Mouse (Mus musculus): ENCODE measurements at regions not wholly inside any gene's neighbourhood (a gene's known extent, or its start where the extent isn't known, plus 50 kb on each side); places are given as distances from the start of the nearest gene placed in this dataset.

- Histone ChIP-seq H3K36me3 (ENCODE audit: control insufficient read depth, insufficient read depth) (no peaks in the 10 kb centered on the region), H3K9me3 (ENCODE audit: control insufficient read depth) (no peaks in the 10 kb centered on the region), H3K27ac (ENCODE audit: low read depth, low read length) (no peak overlapping the region), H3K9ac (ENCODE audit: low read depth, low read length) (no peak overlapping the region), H3K4me1 (replicated peaks; ENCODE audit: control insufficient read depth, insufficient read depth, low read length) (no peaks in the 10 kb centered on the region), H3K27me3 (replicated peaks; ENCODE audit: control insufficient read depth, insufficient read depth, low read length) (no peaks in the 10 kb centered on the region), H3K4me2 (replicated peaks; ENCODE audit: low read depth) (no peak overlapping the region), H3K4me3 (ENCODE audit: low read depth, low read length) (no peak overlapping the region)
- 55% methylated on average over 3 of the region's 3 CpGs for WGBS
- no peak for TF ChIP-seq CTCF (IDR thresholded peaks at IDR 0.05; ENCODE audit: low read depth)
- no peak for ATAC-seq
These were observed 307.8 kb upstream of the Galnt5 start for GRCm38 (mm10) chr2:57689877-57690276.

GRCm38 (mm10) chr2:57696992-57697772 lies 300.5 kb upstream of the Galnt5 start:
- TF ChIP-seq CTCF (IDR thresholded peaks at IDR 0.05; ENCODE audit: low read depth) = no peak
- H3K9ac ChIP-seq (ENCODE audit: low read depth, low read length) = no peak overlapping the region
- H3K4me3 ChIP-seq (ENCODE audit: low read depth, low read length) = no peak overlapping the region
- no peak overlapping the region for H3K27ac ChIP-seq (ENCODE audit: low read depth, low read length)
- 0 out of 2 replicates have a peak, but pooled peaks cover 4% of the 10 kb centered on the region for H3K27me3 ChIP-seq (replicated peaks; ENCODE audit: control insufficient read depth, insufficient read depth, low read length)
- H3K36me3 ChIP-seq (ENCODE audit: control insufficient read depth, insufficient read depth) = no peaks in the 10 kb centered on the region
- H3K9me3 ChIP-seq (ENCODE audit: control insufficient read depth) = no peaks in the 10 kb centered on the region
- 48% methylated on average over 11 of the region's 11 CpGs for WGBS
- ATAC-seq = no peak
- H3K4me2 ChIP-seq (replicated peaks; ENCODE audit: low read depth) = peak overlapping the region; percentile 2; the same call in 1 of the 2 replicates
- no peaks in the 10 kb centered on the region for H3K4me1 ChIP-seq (replicated peaks; ENCODE audit: control insufficient read depth, insufficient read depth, low read length)

GRCm38 (mm10) chr2:57698659-57699061 lies 299.0 kb upstream of the Galnt5 start:
- no peak for ATAC-seq
- no peaks in the 10 kb centered on the region for H3K4me1 ChIP-seq (replicated peaks; ENCODE audit: control insufficient read depth, insufficient read depth, low read length)
- peak overlapping the region; percentile 58 for H3K4me2 ChIP-seq (replicated peaks; ENCODE audit: low read depth)
- WGBS = 3% methylated on average over 11 of the region's 11 CpGs
- H3K9me3 ChIP-seq (ENCODE audit: control insufficient read depth) = no peaks in the 10 kb centered on the region
- TF ChIP-seq CTCF (IDR thresholded peaks at IDR 0.05; ENCODE audit: low read depth) = peak; percentile 77
- no peak overlapping the region for H3K9ac ChIP-seq (ENCODE audit: low read depth, low read length)
- H3K27me3 ChIP-seq (replicated peaks; ENCODE audit: control insufficient read depth, insufficient read depth, low read length) = 0 out of 2 replicates have a peak, but pooled peaks cover 4% of the 10 kb centered on the region
- peak overlapping the region; percentile 28 for H3K4me3 ChIP-seq (ENCODE audit: low read depth, low read length)
- H3K36me3 ChIP-seq (ENCODE audit: control insufficient read depth, insufficient read depth) = no peaks in the 10 kb centered on the region
- no peak overlapping the region for H3K27ac ChIP-seq (ENCODE audit: low read depth, low read length)

GRCm38 (mm10) chr2:57699226-57699625 lies 298.5 kb upstream of the Galnt5 start:
- ATAC-seq = no peak

GRCm38 (mm10) chr2:57716754-57717510 lies 280.8 kb upstream of the Galnt5 start:
- no peak overlapping the region for H3K4me3 ChIP-seq (ENCODE audit: low read depth, low read length)
- no peak for TF ChIP-seq CTCF (IDR thresholded peaks at IDR 0.05; ENCODE audit: low read depth)
- H3K36me3 ChIP-seq (ENCODE audit: control insufficient read depth, insufficient read depth) = no peaks in the 10 kb centered on the region
- no peaks in the 10 kb centered on the region for H3K4me1 ChIP-seq (replicated peaks; ENCODE audit: control insufficient read depth, insufficient read depth, low read length)
- 71% methylated on average over 10 of the region's 10 CpGs for WGBS
- no peak overlapping the region for H3K9ac ChIP-seq (ENCODE audit: low read depth, low read length)
- no peak overlapping the region for H3K27ac ChIP-seq (ENCODE audit: low read depth, low read length)
- H3K27me3 ChIP-seq (replicated peaks; ENCODE audit: control insufficient read depth, insufficient read depth, low read length) = no peaks in the 10 kb centered on the region
- no peak overlapping the region for H3K4me2 ChIP-seq (replicated peaks; ENCODE audit: low read depth)
- ATAC-seq = no peak
- H3K9me3 ChIP-seq (ENCODE audit: control insufficient read depth) = no peaks in the 10 kb centered on the region

More at GRCm38 (mm10) chr2:57699226-57699625, 298.5 kb upstream of the Galnt5 start:
- no peak overlapping the region; the same call in 1 of the 2 replicates for H3K4me3 ChIP-seq (ENCODE audit: low read depth, low read length)
- H3K27me3 ChIP-seq (replicated peaks; ENCODE audit: control insufficient read depth, insufficient read depth, low read length) = 0 out of 2 replicates have a peak, but pooled peaks cover 4% of the 10 kb centered on the region
- no peak for TF ChIP-seq CTCF (IDR thresholded peaks at IDR 0.05; ENCODE audit: low read depth)
- H3K36me3 ChIP-seq (ENCODE audit: control insufficient read depth, insufficient read depth) = no peaks in the 10 kb centered on the region
- H3K27ac ChIP-seq (ENCODE audit: low read depth, low read length) = no peak overlapping the region
- no peak overlapping the region for H3K9ac ChIP-seq (ENCODE audit: low read depth, low read length)
- H3K4me1 ChIP-seq (replicated peaks; ENCODE audit: control insufficient read depth, insufficient read depth, low read length) = no peaks in the 10 kb centered on the region
- H3K9me3 ChIP-seq (ENCODE audit: control insufficient read depth) = no peaks in the 10 kb centered on the region
- H3K4me2 ChIP-seq (replicated peaks; ENCODE audit: low read depth) = peak overlapping the region; percentile 58
- 47% methylated on average over 4 of the region's 4 CpGs for WGBS
